Mouse (Mus musculus): Measurements from ENCODE around the gene Npy1r.

The Npy1r gene

GRCm38 (mm10) chr8:66696970-66697843 lies at the start of gene Npy1r:
Gene Npy1r (plus strand): TSS chr8:66697192.
- DNase-seq (ENCODE audit: low spot score in 2 of 2), result peak in 1 of 2 experiments; percentile 16

GRCm38 (mm10) chr8:66681261-66681660 lies 15.7 kb upstream of the Npy1r start:
- no peak for DNase-seq (ENCODE audit: low spot score in 2 of 2)

GRCm38 (mm10) chr8:66687511-66688329 lies 9.3 kb upstream of the Npy1r start, which contains the start of gene Npy5r:
Gene Npy5r (minus strand): TSS chr8:66688128.
- DNase-seq (ENCODE audit: low spot score in 2 of 2), result no peak

- DNase-seq (ENCODE audit: low spot score in 2 of 2), result no peak
Observed at GRCm38 (mm10) chr8:66688395-66688794, 8.6 kb upstream of the Npy1r start.

DNA sequence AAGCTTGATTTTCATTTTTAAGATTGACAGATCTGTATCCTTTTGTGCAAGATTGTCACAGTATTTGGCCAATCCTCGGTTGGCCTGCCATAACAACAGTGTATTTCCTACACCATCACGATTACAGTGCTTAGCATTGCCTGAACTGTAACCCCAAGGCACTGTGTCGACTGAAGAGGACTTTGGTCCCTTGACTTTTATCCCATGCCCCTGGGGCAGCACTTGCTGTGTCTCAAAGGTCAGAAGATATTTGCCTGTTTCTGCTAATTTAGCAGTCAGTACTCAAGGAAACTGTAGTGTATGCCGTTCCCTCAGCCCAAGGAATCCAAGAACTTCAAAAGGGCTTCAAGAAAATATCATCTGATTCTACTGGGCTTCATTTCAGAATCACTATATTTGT lies 8.2 kb upstream of the Npy1r start:
- DNase-seq (ENCODE audit: low spot score in 2 of 2), result no peak

DNA sequence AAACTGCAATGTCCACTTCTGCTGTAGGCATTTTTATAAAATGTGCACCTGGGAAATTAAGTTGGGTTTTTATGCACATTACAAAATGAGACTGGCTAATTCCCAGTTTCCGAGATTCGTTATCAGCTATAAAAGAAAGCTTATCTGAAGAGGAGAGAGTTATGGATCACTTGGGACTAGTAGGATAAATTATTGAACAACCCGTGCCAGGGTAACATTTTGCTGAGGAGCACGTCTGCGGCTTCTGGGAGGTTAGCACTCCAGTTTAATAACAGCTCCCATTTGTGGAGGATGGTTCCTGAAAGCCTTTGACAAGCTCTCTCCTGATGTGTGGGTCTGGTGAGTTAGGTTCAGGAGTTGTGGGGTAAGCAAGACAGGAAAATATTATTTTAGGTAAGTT lies 6.6 kb upstream of the Npy1r start:
- no peak for DNase-seq (ENCODE audit: low spot score in 2 of 2)

GRCm38 (mm10) chr8:66698011-66698410 lies 1.0 kb downstream of the Npy1r start:
- DNase-seq (ENCODE audit: low spot score in 2 of 2), result no peak

DNA sequence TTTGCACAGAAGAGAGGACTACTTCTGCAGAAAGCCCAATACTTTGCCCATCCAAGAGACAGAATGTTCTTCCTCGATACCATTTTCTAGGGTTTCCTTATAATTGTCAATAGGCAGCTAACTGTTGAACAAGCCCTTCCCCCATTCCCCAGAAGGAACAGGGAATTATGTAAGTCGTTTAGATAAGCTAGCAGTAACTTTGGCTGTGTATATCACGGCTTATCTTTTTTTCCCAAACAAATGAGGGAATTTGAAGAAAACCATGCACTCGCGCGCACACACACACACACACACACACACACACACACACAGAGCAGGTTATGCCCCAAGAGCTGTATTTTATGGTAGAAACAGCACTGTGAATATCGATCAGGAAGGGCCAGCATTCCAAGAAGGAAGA lies 1.8 kb downstream of the Npy1r start:
- DNase-seq (ENCODE audit: low spot score in 2 of 2), result no peak

GRCm38 (mm10) chr8:66714324-66714975 lies 17.5 kb downstream of the Npy1r start:
- no peak for DNase-seq (ENCODE audit: low spot score in 2 of 2)

DNA sequence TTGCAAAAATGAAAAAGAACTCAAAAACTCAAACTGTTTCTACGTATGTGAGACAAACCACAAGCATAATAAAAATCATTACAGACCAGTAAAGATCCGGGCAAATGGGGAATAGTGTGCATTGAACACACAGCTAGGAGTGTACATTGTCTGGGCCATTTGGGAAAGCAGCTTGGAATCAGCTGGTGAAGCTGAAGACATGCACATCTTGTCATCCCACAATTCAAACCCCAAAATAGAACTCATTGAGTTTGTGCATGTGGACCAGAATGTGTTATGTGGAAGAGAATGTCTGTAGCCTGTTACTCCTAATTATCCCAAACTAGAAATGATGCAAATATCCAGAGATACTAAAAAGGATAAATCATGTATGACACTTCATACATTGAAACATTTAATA lies 25.8 kb downstream of the Npy1r start:
- no peak for DNase-seq (ENCODE audit: low spot score in 2 of 2)

GRCm38 (mm10) chr8:66729446-66729845 lies 32.5 kb downstream of the Npy1r start:
- DNase-seq (ENCODE audit: low spot score in 2 of 2), result no peak

- DNase-seq (ENCODE audit: low spot score in 2 of 2), result no peak
Observed at GRCm38 (mm10) chr8:66731957-66732356, 35.0 kb downstream of the Npy1r start.

DNA sequence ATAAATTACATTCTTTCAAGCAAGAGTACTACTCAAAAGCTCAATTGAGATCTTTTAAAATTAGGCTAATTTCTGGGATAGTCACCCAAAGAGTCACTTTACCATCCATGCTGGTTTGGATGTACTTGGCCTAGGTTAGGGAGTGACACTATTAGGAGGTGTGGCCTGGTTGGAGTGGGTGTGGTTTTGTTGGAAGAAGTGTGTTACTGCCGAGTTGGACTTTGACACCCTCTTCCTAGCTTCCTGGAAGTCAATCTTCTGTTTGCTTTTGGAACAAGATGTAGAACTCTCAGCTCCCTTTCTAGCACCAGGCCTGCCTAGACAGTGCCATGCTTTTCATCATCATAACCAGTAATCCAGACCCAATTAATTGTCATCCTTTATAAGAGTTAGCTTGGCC lies 45.4 kb downstream of the Npy1r start:
- no peak for DNase-seq (ENCODE audit: low spot score in 2 of 2)

- no peak for DNase-seq (ENCODE audit: low spot score in 2 of 2)
Observed at GRCm38 (mm10) chr8:66745612-66746011, 48.6 kb downstream of the Npy1r start.

- DNase-seq (ENCODE audit: low spot score in 2 of 2), result no peak
Observed at GRCm38 (mm10) chr8:66751621-66752020, 54.6 kb downstream of the Npy1r start.

DNA sequence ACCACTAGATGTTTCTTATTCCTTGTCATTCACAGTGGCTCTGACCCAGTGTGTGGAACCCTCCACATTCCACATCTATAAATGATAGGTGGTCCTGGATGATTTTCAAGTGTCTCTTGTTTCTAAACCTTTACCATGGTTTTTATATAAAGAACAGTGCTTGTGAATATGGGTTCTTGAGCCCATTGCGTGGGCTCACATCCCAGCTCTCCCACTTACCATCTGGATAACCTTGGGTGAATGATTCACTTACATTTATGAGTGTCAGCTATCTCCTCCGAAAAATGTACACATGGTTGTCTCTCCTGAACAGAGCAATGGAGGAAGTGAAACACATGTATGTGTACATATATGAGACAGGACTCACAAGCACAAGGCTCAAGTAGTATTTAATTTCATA lies 59.2 kb downstream of the Npy1r start:
- no peak for DNase-seq (ENCODE audit: low spot score in 2 of 2)

All from urinary bladder, adult 18-20 months (tissue).